10 mouse cellular contexts compared by ENCODE assay signal in the genomic region with DNA sequence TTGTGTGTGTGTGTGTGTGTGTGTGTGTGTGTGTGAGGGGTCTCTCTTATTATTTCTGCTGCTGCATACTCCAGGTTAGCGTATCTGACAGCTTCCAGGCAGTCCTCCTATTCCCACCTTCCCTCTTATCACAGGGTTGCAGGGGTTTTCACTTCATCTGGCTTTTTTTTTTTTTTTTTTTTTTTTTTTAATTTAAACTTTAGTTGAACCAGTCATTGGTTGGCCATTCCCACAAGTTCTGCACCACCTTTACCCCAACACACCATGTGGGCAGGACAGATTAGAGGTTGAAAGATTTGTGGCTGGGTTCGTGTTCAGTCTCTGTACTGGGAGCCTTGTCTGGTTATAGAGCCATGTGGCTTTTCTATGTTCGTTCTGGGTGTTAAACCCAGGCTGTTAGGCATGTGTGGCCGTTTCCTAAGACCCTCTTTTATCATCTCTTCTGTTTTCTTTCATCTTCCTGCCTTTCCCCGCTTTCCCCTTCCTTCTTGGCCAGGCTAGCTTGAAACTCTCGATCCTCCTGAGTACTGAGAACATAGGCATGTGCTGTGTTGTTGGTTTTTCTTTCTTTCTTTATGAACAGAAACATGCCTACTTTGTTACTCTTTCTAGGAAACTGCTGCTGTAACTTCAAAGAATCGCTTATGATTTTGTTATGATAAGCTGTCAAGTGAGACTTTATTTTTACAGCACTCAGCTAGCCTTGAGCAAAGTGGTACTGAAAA. TPM values are rescaled to one million over a fixed set of nuclear protein-coding genes. Genes with fewer than 3 reads are reported as not detected.
A peak's percentile ranks its signal among the peaks of the same experiment; 100 is the strongest.
DNase-seq lines count a peak whose midpoint lies in the region; ATAC-seq lines count a peak whose summit lies in the region.
"Had no signal": no experiment of that assay in that cellular context is flagged by ENCODE, and none has a peak within 500 bp of the region (broad histone marks: within the 10 kb centered on the region; RNA-seq: fewer than 3 reads in every experiment).

No protein-coding gene starts in this region.

- no peak overlapping the region for H3K4me3 ChIP-seq in kidney, embryonic 16.5 days (ENCODE audit: low read length)
- no peak overlapping the region for H3K4me3 ChIP-seq in embryonic facial prominence, embryonic 11.5 days (ENCODE audit: low read depth, low read length)
- H3K4me3 ChIP-seq in liver, embryonic 15.5 days (replicated peaks): no peak overlapping the region
- H3K4me3 ChIP-seq: midbrain, embryonic 12.5 days had no signal

- DNase-seq in kidney, adult 9 months: no peak
- DNase-seq in embryonic facial prominence, embryonic 11.5 days (ENCODE audit: low spot score): peak; percentile 18
- DNase-seq in spleen, postnatal 10 days (ENCODE audit: low spot score in 2 of 2): no peak
- DNase-seq in adrenal gland, adult 18-20 months (ENCODE audit: low spot score in 2 of 2): no peak
- no peak for DNase-seq in ovary, postnatal 36 days (ENCODE audit: low spot score)
- DNase-seq: spleen, adult 18-20 months had no signal

- H3K4me1 ChIP-seq in kidney, embryonic 16.5 days (ENCODE audit: insufficient read depth, low read length): peaks cover 22% of the 10 kb centered on the region
- peaks cover 5% of the 10 kb centered on the region for H3K4me1 ChIP-seq in embryonic facial prominence, embryonic 11.5 days (ENCODE audit: control insufficient read depth, insufficient read depth, low read length)
- peaks cover 13% of the 10 kb centered on the region for H3K4me1 ChIP-seq in liver, embryonic 15.5 days (replicated peaks)

- no peak overlapping the region for H3K9ac ChIP-seq in kidney, embryonic 16.5 days (replicated peaks; ENCODE audit: low read length)
- H3K9ac ChIP-seq in embryonic facial prominence, embryonic 11.5 days (replicated peaks; ENCODE audit: low read length): no peak overlapping the region
- H3K9ac ChIP-seq in liver, embryonic 15.5 days: no peak overlapping the region
- H3K9ac ChIP-seq: midbrain, embryonic 12.5 days had no signal

- no peak for ATAC-seq in kidney, embryonic 16.5 days (ENCODE audit: low FRiP score, low TSS enrichment)
- peak; percentile 71 for ATAC-seq in activated CD4-positive, CD25-positive, alpha-beta regulatory T cell, adult 4 months
- no peak for ATAC-seq in embryonic facial prominence, embryonic 11.5 days (replicated peaks; ENCODE audit: insufficient number of reproducible peaks, low FRiP score, low TSS enrichment, low read depth)
- ATAC-seq in liver, embryonic 15.5 days (ENCODE audit: insufficient read depth): peak; percentile 78

- peaks cover 18% of the 10 kb centered on the region for H3K36me3 ChIP-seq in kidney, embryonic 16.5 days (ENCODE audit: insufficient read depth, low read length)
- no peaks in the 10 kb centered on the region for H3K36me3 ChIP-seq in embryonic facial prominence, embryonic 11.5 days (replicated peaks; ENCODE audit: control insufficient read depth, insufficient read depth, low read depth, low read length)
- H3K36me3 ChIP-seq in liver, embryonic 15.5 days (replicated peaks): no peaks in the 10 kb centered on the region

- H3K27ac ChIP-seq in kidney, embryonic 16.5 days (ENCODE audit: low read length): peak overlapping the region; percentile 75
- H3K27ac ChIP-seq in embryonic facial prominence, embryonic 11.5 days (replicated peaks; ENCODE audit: low read depth, low read length): no peak overlapping the region
- H3K27ac ChIP-seq in liver, embryonic 15.5 days (replicated peaks): no peak overlapping the region
- H3K27ac ChIP-seq: midbrain, embryonic 12.5 days had no signal

- H3K27me3 ChIP-seq in kidney, embryonic 16.5 days (ENCODE audit: insufficient read depth, low read length): no peaks in the 10 kb centered on the region
- H3K27me3 ChIP-seq in embryonic facial prominence, embryonic 11.5 days (ENCODE audit: control insufficient read depth, insufficient read depth, low read length): no peaks in the 10 kb centered on the region
- peaks cover 62% of the 10 kb centered on the region for H3K27me3 ChIP-seq in liver, embryonic 15.5 days
- H3K27me3 ChIP-seq: midbrain, embryonic 12.5 days had no signal

- 35% methylated on average over 7 of the region's 7 CpGs for WGBS in kidney, embryonic 16.5 days
- WGBS in embryonic facial prominence, embryonic 11.5 days: 53% methylated on average over 7 of the region's 7 CpGs
- 14% methylated on average over 7 of the region's 7 CpGs for WGBS in liver, embryonic 15.5 days (ENCODE audit: insufficient replicate concordance)

- H3K9me3 ChIP-seq in kidney, embryonic 16.5 days (ENCODE audit: low read length): no peaks in the 10 kb centered on the region
- no peaks in the 10 kb centered on the region for H3K9me3 ChIP-seq in embryonic facial prominence, embryonic 11.5 days (replicated peaks; ENCODE audit: control insufficient read depth, low read length)
- no peaks in the 10 kb centered on the region for H3K9me3 ChIP-seq in liver, embryonic 15.5 days (replicated peaks)
- H3K9me3 ChIP-seq: midbrain, embryonic 12.5 days had no signal

- H3K4me2 ChIP-seq in kidney, embryonic 16.5 days (replicated peaks; ENCODE audit: low read depth, low read length): no peak overlapping the region
- H3K4me2 ChIP-seq in embryonic facial prominence, embryonic 11.5 days (ENCODE audit: low read depth, low read length): no peak overlapping the region
- H3K4me2 ChIP-seq in liver, embryonic 15.5 days: no peak overlapping the region; the same call in 1 of the 2 replicates
- H3K4me2 ChIP-seq: midbrain, embryonic 12.5 days had no signal

RNA-seq across cellular contexts. Expression of a gene that starts 13.6 kb away (rescaled TPM):
- 32.7 and 34.5 TPM in 2 replicates for polyA plus RNA-seq in kidney, embryonic 16.5 days (2015; fragmentation: Nextera tagmentation; extraction: Ambion mirVana)
- polyA plus RNA-seq in activated CD4-positive, CD25-positive, alpha-beta regulatory T cell, adult 4 months (2017; shearing (Covaris generic)): 10 to 100 TPM; 11.7 to 11.9 TPM
- polyA plus RNA-seq in embryonic facial prominence, embryonic 11.5 days (2014; fragmentation: Nextera tagmentation; extraction: Ambion mirVana): 39.3 and 39.6 TPM in 2 replicates
- 3.0 and 3.2 TPM in 2 replicates for polyA plus RNA-seq in liver, embryonic 15.5 days (2015; fragmentation: Nextera tagmentation; extraction: Ambion mirVana)
- 1 to 10 TPM; 8.3 to 8.7 TPM for total RNA-seq in adrenal gland, adult 18-20 months (2021)

RNA-seq across cellular contexts. Expression of a gene that starts 42.5 kb away (rescaled TPM):
- 10.8 and 13.3 TPM in 2 replicates for polyA plus RNA-seq in kidney, embryonic 16.5 days (2015; fragmentation: Nextera tagmentation; extraction: Ambion mirVana)
- polyA plus RNA-seq in activated CD4-positive, CD25-positive, alpha-beta regulatory T cell, adult 4 months (2017; shearing (Covaris generic)): 10 to 100 TPM; 19.6 to 19.9 TPM
- 8.0 and 9.4 TPM in 2 replicates for polyA plus RNA-seq in embryonic facial prominence, embryonic 11.5 days (2014; fragmentation: Nextera tagmentation; extraction: Ambion mirVana)
- polyA plus RNA-seq in liver, embryonic 15.5 days (2015; fragmentation: Nextera tagmentation; extraction: Ambion mirVana): 1.5 and 1.6 TPM in 2 replicates
- 10 to 100 TPM; 20.3 to 25.5 TPM for total RNA-seq in adrenal gland, adult 18-20 months (2021)

RNA-seq across cellular contexts. Expression of a gene that starts 44.5 kb away (rescaled TPM):
- polyA plus RNA-seq in kidney, embryonic 16.5 days (2015; fragmentation: Nextera tagmentation; extraction: Ambion mirVana): 11.4 and 22.5 TPM in 2 replicates
- not detected for polyA plus RNA-seq in activated CD4-positive, CD25-positive, alpha-beta regulatory T cell, adult 4 months (2017; shearing (Covaris generic))
- 2.6 and 2.9 TPM in 2 replicates for polyA plus RNA-seq in embryonic facial prominence, embryonic 11.5 days (2014; fragmentation: Nextera tagmentation; extraction: Ambion mirVana)
- 1.3 and 1.8 TPM in 2 replicates for polyA plus RNA-seq in liver, embryonic 15.5 days (2015; fragmentation: Nextera tagmentation; extraction: Ambion mirVana)
- 1 to 10 TPM; 1.4 to 3.4 TPM for total RNA-seq in adrenal gland, adult 18-20 months (2021)

Comparison
In these comparisons a context has a peak if more than half of its experiments do, and no peak if none do; other contexts are left out.
1. ATAC-seq: peak in activated CD4-positive, CD25-positive, alpha-beta regulatory T cell, adult 4 months (single experiment) and liver, embryonic 15.5 days (single experiment); none in kidney, embryonic 16.5 days (single experiment) and embryonic facial prominence, embryonic 11.5 days (single experiment).